Mouse (Mus musculus) adrenal gland, postnatal 4 days (tissue): ENCODE data around the gene Scg3. TPM values are rescaled to one million over a fixed set of nuclear protein-coding genes. Genes with fewer than 3 reads are reported as not detected.
"Not testable (repeated sequence)": the region's sequence is repeated elsewhere in the genome, so short reads cannot be mapped to it uniquely, and the experiment has no call there.

ENCODE experiments used
- DNase-seq, 2 experiments: peaks; one replicate each; pipeline ENCODE4 v3.0.0; 2021 to 2022; ENCODE audit warnings: low spot score in 2 of 2, mixed read lengths in 2 of 2
- long read RNA-seq, 2 experiments: library from polyadenylated mRNA; stranded (forward); transcript quantifications; one replicate each; pipeline ENCODE4 v2.0.0; 2021
- total RNA-seq, 2 experiments: library from RNA; stranded (reverse); gene quantifications; 2 replicates each; pipeline ENCODE4 v1.2.3; 2021

Gene Scg3
- total RNA-seq = 10 to 100 TPM; 44.2 to 45.6 TPM
- long read RNA-seq, experiment 1, transcript Scg3-202 (12 exons, 2,152 nt) = major isoform, 6 of 8 reads
- long read RNA-seq, experiment 1, partial matches to known transcripts = 0 of 8 reads
- long read RNA-seq, experiment 1, other reads (novel, unspliced or antisense) = 1 of 8 reads
- long read RNA-seq, experiment 2, transcript Scg3-201 (12 exons, 2,384 nt) = minor isoform, 8 of 31 reads
- long read RNA-seq, experiment 2, transcript Scg3-202 (12 exons, 2,152 nt) = major isoform, 18 of 31 reads
- long read RNA-seq, experiment 2, partial matches to known transcripts = 1 of 31 reads
- long read RNA-seq, experiment 2, other reads (novel, unspliced or antisense) = 4 of 31 reads

DNA sequence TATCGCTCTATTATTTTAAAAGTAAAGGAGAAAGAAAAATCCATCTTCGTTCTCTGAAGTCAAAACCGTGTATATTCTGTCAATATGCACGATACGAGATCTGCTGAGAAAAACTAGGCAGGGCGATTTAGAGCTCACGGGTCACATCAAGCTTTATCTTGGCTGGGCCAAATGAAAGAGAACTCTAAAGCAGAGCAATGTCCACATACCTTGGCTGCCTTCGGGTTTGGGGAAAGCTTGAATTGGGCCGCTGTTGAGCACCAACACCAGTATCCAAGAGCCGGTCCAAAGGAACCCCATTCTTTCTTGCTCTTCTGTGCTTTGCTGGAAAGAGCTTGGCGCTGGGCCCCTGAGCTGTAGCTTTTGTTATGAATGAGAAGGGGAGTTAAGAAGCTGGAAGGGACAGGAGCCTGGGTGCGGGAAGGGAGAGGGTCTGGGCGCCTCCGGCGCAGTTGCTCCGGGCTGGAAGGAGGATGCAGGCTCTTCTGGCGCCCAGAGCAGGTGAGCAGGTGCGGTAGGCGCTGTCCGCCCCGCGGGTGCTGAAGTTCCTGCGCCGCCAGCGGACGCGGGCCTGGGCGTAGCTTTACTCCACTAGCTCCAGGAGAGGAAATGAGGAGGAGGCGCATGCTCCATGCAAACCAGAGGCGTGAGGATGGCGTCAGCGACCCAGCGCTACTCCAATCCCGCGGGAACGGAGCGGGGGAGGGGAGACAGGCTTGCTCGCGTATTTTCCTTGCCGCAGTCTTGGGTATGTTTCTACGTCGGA is at the start of gene Scg3:
Gene Scg3, minus strand, starts transcription at position 631 of the 766 bp plus-strand sequence.
- peak; percentile 30 to 37 for DNase-seq

DNA sequence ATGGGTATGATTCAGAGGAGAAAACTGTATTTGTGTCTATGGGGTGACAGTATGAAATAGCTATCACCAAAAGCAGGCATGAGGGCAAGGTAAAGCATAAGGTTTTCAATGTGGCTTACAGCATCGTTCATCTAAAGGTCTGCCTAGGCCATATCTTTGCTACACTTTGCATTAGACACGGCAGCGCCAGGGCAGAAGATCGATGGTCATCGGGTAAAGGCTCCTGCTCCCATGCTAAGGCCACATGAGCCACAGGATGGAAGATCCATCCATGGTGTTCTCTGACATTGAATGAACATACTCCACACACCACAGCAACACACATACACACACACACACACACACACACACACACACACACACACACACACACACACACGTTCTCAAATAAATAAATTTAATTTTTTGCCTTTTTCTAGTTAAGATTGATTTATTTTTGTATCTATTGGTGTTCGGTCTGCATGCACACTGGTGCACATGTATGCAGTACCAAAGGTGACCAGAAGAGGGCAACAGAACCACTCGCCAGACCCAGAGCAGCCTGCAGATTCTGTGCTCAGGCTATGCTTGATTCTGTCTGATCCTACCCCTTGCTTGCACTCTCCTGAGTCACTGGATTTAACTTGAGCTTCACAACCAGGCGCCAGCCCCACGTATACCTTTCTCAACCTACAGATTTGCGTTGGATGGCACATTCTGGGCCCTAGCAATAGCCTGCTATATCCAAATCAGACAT is 36.3 kb upstream of the Scg3 start:
- DNase-seq = peak; percentile 9 to 25

DNA sequence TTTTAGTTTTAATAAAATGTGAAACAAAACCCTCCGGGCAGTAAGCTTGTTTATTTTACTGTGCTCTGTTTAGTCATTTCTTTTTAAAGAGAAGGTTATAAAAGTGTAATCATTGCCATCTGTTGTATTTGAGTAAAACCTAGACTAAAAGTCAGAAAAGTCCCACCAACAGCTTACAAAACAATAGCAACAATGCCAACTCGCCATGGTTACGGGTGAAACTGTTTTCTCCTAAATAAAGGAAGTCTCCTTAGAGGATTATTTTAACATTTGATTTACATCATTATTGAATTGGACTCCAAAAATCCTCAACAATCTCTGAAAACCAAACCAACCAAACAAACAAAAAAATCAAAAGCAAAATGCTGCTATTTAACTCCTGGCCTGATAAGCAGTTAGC is 35.6 kb upstream of the Scg3 start:
- no peak for DNase-seq

DNA sequence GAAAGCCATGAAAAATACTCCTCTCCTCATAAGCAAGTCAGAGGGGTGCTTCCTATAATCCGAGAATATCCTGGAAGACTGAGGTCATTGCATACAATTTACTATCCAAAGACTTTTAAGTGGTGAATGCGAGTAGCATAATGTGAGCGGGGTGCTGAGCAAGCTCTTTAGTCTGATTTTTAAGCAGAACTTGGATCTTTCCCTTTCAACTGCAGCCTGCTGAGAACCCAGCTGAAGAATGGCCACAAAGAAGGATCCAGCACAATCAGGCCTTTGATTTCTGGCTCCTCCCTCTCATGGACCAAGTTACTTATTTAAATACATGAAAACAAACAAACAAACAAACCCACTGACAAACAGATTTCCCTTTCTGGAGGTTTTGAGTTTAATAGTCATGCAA is 916 bp upstream of the Scg3 start:
- DNase-seq = no peak

DNA sequence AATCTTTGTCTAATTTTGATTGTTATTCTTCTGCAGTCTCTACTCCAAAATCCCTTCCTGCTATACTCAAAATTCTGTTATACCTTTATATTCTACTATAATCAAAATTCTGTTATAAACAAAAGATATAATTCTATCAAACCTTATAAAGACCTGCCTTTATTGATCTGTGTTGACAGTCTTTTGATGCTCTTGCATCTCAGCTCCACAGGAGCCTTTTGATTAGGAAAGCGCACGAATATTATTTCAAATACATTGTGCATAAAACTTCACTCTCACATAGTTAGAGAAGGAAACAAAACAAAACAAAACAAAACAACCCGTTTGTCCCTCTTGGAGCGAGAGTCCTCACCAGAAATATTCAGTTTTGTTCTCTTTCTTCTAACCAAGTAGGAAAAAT is 436 bp upstream of the Scg3 start:
- DNase-seq = no peak

DNA sequence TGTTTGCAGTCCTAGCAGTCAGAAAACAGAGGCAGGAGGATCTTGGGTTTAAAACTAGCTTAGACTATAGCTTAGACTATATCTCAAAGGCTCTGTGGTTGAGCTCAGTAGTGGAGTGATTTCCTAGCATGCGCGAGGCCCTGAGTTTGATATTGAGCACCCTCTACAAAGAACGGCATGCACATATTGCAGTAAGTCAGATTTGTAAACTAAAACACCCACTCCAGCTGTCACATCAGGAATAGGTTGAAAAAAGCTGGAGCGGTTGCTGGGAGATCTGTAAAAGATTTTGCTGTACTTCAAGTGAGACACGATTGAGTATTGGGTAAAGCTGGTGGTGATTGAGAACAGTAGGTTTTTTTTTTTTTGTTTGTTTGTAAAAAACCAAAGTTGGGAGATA is 3.2 kb downstream of the Scg3 start:
- DNase-seq = no peak

DNA sequence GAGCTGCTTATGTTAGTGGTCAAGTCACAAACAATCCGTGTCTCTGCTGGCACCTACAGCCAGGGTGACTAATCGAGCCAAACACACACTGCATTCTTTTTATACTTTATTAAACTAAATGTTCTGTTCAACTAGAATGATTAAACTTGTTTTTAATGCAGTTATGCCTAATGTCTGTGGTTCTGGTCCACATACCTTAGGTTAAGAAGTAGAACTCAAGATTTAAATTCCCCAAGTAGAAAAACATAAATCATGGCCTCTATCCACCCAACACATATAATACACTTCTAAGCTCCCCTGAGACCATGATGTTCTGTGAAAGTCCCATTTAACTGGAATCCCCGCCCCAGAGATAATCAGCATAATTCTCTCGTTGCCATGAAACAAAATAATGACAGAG is 4.2 kb downstream of the Scg3 start:
- DNase-seq = no peak

DNA sequence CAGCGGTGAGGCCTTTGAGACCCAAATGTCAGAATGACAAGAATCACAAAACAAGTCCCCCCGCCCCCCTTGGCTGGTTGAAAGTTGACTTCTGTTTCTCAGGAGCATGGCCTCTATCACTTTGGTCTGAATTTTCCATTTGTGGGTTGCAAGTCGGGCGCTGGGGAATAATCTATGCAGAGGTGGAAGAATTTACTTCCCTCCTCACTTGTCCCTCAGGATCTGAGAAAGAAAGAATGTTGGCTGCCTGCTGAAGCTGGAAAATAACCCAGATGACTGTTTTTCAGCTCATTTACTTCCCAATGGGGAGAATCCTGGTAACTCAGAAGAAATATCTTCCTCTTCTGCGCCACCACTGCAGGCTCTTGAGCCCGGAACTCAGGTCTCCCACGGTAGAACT is 5.5 kb downstream of the Scg3 start:
- DNase-seq = no peak

DNA sequence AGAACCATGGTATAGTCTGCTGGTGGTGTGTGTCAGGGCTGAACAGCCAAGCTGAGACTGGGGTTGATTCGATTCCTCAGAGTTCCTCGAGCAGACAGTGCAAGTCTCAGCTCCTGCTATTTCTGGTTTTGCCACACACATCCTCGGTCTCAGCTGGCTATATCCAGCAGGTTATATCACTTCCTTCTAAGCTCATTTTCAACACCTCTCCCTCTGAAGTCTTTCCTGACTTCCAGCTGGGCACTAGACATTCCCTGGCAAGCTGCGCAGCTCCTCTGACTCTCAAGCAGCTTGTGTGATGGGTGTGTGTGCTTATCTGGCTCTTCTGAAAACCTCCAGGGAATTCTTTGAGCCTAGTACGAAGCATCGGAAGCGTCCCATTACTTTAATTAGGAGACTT is 7.6 kb downstream of the Scg3 start:
- no peak for DNase-seq

DNA sequence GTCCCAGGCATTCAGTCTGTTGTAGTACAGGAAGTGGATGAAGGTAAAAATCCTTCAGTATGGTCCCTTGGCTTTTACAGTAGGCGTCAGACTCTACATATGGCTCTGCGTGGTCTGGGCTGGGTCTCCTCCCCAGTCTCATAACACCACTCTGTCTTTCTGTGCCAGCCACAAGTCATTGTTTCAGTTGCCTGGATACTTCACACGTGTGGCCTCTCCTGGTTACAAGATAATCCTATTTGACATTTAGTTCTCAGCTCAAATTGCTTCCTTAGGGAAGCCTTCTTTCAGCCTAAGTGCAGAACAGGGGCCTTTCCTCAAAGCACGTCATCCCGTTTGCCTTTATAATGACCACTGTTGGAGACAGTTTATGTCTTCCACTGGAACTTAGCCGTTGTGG is 11.1 kb downstream of the Scg3 start:
- no peak for DNase-seq

DNA sequence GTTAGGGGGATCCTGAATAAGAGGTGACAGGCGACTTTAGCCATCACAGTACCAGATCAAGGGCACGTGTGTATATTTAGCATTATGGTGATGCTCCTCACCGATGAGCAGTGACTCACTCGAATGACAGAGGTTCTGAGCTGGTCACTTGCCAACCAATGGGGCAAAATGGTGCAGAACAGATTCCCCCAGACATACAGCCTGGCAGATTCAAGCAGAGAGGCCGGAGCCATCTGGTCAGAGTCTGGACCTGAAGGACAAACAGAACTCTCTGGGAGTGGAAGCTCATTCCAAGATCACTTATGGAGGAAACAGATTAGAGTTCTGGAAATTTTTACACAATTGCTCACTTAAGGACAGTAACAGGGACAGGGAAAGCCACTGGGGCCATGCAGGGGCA is 17.2 kb downstream of the Scg3 start:
- DNase-seq = no peak

DNA sequence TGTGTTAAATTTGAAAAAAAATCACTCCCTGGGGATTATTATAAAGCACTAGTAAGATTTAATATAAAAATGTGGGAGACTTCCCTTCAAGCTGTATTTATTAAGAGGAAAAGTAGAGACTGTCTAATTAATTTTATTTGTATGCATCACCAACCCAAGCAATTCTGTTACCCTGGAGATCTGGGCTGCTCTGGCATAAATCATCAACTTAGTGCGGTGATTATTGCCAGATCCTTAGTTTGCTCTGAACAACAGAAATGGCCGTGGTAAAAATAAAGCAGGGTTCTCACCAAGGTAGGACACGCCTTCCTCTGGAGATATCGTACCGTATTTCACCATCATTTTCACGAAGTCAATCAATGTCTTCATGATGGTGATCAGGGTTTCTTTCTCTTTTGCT is 18.5 kb downstream of the Scg3 start:
- no peak for DNase-seq

DNA sequence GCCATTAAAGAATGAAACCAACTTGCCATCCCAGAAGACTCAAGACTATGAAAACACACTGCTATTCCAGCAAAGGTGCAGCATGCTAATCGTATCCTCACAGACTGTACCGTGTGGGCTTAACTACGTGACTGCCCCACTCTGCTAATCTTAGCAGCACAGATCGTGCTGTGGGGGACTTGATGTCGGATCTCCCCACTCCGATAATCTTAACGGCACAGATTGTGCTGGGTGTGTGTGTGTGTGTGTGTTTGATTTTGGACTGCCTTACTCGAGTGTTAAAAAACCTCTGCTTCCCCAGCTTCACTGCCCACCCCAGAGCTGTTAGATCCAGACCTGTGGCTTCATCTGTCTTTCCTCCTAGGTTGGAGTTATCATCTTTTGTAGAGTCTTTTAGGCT is 22.9 kb downstream of the Scg3 start:
- DNase-seq = no peak

DNA sequence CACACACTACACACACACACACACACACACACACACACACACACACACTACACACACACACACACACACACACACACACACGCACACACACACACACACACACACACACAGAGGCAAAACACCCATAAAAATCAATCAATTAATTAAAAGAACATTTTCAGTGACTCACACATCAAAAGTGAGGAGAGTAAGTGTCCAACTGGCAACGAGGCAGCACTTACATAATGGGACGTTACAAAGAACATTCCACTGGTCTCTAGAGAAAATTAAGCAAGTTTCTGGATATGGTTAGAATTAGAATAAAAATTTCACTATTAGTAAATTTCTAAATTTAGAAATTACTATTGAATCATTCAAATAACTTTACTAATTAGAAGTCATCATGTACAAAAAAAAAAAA is 27.4 kb downstream of the Scg3 start:
- DNase-seq = not testable (repeated sequence)

DNA sequence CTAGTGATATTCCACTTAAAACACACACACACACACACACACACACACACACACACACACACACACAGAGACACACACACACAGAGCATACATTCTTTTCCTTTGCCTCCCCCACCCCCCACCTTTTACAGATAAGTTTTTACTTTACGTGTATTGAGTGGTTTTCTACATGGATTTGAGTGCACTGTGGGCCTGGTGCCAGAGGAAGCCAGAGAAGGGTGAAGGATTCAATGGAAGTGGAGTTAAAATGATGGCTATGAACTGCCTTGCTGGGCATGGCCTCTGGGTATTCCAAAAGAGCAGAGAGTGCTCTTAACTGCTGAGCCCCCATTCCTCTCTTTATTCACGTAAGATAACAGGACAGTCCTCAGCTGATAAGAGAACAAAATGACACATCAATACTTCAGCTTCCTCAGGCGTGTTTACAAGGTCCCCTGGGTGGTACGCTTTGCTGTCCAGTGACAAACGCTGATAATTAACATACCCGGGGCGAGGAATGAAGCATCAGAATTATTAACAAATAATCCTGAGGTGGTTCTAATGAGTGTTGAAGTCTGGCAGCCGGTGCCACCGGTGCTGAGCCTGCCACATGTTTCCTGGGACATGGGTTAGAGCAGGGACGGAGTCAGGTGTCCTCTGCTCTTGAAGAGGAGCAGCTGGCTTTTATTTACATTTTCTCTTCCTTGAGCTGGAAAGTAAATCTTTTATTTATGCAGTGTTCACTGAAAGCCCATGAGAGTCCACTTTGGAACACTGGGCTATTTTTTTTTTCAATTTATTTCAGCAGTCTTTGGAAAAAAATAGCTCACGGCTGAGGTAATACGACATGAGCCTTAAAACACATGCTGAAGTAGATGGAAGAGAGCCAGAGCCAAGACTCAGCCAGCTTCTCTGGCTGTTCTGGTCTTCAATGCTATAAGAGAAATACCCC is 29.6 kb downstream of the Scg3 start:
- DNase-seq = no peak

DNA sequence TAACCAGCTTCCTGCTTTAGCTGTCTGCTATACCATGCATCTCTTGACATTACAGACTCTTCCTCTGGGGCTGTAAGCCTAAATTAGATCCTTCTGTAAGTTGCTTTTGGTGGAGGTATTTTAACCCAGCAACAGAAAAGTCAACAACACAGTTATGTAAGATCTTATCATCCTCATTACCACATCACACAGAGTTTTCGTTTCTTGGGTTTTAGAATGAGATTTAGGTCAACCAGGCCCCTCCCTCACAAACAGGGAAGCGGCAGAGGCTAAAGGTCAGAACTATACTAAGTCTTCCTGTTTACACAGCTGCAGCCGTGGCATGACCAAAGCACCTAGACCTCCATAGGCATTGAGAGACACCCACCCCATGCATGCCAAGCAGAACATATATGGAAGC is 38.5 kb downstream of the Scg3 start:
- DNase-seq = no peak

DNA sequence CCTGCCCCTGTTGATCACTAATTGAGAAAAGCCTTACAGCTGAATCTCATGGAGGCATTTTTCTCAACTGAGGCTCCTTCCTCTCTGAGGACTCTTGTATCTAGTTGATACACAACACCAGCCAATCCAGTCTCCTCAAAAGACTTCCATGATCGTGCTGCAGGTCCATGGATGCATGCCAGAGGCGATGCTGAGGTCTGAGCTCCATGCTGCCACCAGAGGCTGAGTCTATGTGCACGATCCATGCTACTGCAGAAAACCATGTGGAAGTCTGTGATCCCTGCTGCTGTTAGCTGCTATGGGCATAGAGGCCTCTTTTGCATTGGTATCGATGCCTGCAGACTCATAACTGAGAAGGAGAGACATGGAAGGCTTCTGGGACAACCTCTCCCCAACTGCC is 49.6 kb downstream of the Scg3 start:
- no peak for DNase-seq

DNA sequence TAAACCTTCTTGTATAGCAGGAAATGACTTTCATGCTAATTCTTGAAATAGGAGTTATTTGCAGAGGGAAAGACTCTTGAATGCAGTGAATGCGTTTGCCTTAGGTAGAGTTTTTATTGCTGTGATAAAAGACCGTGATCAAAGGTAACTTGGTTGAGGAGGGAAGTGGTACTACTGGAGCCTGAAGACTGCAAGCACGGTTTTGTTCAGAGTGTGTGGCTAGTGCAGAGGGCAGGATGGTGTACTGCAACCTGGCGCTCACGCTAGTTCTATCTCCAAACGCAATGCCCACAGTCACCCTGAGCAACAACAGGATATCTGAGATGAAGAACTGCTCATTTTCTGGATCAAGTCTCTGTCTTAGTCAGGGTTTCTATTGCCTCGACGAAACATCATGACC is 50.3 kb downstream of the Scg3 start:
- no peak for DNase-seq

DNA sequence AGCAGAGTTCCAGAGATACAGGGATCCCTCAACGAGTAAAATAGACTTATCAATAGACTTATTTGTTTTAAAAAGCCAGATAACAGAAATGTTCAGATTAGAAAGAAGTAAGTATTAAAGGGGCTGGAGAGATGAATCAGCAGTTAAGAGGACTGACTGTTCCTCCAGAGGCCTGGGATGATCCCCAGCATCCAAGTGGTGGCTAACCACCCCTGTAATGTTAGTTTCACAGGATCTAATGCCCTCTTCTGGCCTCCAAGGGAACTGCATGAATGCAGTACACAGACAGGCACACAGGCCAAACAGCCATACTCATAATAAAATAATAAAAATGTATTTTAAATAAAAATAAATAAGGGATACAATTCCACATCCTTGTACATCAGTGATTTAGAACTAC is 51.0 kb downstream of the Scg3 start:
- DNase-seq = no peak

DNA sequence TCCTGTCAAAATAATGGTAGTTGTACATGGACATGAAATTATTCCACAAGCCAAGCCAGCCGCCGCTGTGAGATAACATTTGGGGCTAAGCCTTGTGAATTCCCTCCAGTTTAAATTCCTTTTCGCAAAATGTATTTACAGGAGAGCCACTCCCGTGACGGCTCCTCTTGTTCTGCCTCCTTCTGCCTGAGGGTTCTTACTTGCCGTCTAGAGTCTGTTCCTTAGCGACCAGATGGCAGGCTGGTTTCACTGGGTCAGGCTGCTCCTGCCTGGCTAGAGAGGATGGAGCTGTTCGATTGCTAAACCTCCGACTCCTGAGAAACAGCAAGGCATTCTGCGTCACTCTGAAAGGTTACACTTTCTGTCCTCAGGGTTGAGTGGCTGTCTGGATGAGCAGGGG is 51.7 kb downstream of the Scg3 start:
- no peak for DNase-seq

DNA sequence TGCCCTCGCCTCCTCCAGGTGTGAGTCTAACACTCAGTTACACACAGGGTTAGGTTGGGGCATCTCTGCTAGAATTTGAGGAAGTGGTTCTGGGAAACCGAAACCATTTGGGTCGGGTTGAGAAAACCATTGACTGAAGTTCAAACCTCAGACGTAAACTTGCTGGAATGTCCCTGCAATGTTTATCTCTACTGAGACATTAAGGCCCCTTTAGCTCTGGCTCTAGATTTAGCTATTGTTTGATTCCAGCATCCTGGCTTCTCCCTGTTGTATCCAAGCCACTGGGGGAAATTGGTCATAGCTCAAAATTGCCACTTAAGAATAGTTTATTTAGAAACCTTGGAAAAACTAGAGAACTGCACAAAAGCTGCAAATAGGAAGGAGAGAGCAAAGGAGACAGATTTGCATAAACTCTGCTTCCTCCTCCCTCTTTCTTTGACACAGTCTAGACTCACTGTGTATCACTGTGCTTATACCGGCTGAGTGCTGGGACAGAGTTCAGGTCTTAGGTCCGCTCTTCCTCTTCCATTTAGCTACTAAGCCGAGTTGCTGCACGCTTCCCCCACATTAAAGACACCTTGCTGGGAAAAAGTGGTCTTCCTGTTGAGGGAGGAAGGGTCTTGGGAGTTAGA is 52.9 kb downstream of the Scg3 start:
- no peak for DNase-seq
